Mouse (Mus musculus): ENCODE data around the gene Nck2.

Gene Nck2

GRCm38 (mm10) chr1:43571105-43571504 lies 126.7 kb downstream of the Nck2 start:
- no peak for DNase-seq (ENCODE audit: low read depth, low spot score)

- DNase-seq (ENCODE audit: low read depth, low spot score) = no peak
Measured at GRCm38 (mm10) chr1:43574793-43575304, 130.5 kb downstream of the Nck2 start.

- DNase-seq (ENCODE audit: low read depth, low spot score) = no peak
Measured at GRCm38 (mm10) chr1:43577371-43577770, 133.0 kb downstream of the Nck2 start.

GRCm38 (mm10) chr1:43583564-43583963 lies 139.2 kb downstream of the Nck2 start:
- DNase-seq (ENCODE audit: low read depth, low spot score) = no peak

- DNase-seq (ENCODE audit: low read depth, low spot score) = no peak
Measured at GRCm38 (mm10) chr1:43589001-43589400, 144.6 kb downstream of the Nck2 start.

GRCm38 (mm10) chr1:43589910-43590309 lies 145.5 kb downstream of the Nck2 start:
- no peak for DNase-seq (ENCODE audit: low read depth, low spot score)

- DNase-seq (ENCODE audit: low read depth, low spot score) = no peak
Measured at GRCm38 (mm10) chr1:43590727-43591126, 146.3 kb downstream of the Nck2 start.

- no peak for DNase-seq (ENCODE audit: low read depth, low spot score)
Measured at GRCm38 (mm10) chr1:43593069-43593468, 148.7 kb downstream of the Nck2 start.

- DNase-seq (ENCODE audit: low read depth, low spot score) = no peak
Measured at GRCm38 (mm10) chr1:43594738-43595137, 150.4 kb downstream of the Nck2 start.

- DNase-seq (ENCODE audit: low read depth, low spot score) = no peak
Measured at GRCm38 (mm10) chr1:43597731-43598130, 153.4 kb downstream of the Nck2 start.

GRCm38 (mm10) chr1:43599483-43599882 lies 155.1 kb downstream of the Nck2 start:
- no peak for DNase-seq (ENCODE audit: low read depth, low spot score)

GRCm38 (mm10) chr1:43601054-43601453 lies 156.7 kb downstream of the Nck2 start:
- no peak for DNase-seq (ENCODE audit: low read depth, low spot score)

GRCm38 (mm10) chr1:43615948-43616347 lies 171.6 kb downstream of the Nck2 start:
- DNase-seq (ENCODE audit: low read depth, low spot score) = no peak

Data from embryo, embryonic 11.5 days (tissue).